Mouse (Mus musculus): ENCODE data around the gene Zbtb6.

Zbtb6 gene
- long read RNA-seq, experiment 1, partial matches to known transcripts = 0 of 2 reads
- long read RNA-seq, experiment 1, other reads (novel, unspliced or antisense) = 2 of 2 reads
- long read RNA-seq, experiment 2, full-length matches to known transcripts = 1 of 2 reads
- long read RNA-seq, experiment 2, partial matches to known transcripts = 0 of 2 reads
- long read RNA-seq, experiment 2, other reads (novel, unspliced or antisense) = 1 of 2 reads

DNA sequence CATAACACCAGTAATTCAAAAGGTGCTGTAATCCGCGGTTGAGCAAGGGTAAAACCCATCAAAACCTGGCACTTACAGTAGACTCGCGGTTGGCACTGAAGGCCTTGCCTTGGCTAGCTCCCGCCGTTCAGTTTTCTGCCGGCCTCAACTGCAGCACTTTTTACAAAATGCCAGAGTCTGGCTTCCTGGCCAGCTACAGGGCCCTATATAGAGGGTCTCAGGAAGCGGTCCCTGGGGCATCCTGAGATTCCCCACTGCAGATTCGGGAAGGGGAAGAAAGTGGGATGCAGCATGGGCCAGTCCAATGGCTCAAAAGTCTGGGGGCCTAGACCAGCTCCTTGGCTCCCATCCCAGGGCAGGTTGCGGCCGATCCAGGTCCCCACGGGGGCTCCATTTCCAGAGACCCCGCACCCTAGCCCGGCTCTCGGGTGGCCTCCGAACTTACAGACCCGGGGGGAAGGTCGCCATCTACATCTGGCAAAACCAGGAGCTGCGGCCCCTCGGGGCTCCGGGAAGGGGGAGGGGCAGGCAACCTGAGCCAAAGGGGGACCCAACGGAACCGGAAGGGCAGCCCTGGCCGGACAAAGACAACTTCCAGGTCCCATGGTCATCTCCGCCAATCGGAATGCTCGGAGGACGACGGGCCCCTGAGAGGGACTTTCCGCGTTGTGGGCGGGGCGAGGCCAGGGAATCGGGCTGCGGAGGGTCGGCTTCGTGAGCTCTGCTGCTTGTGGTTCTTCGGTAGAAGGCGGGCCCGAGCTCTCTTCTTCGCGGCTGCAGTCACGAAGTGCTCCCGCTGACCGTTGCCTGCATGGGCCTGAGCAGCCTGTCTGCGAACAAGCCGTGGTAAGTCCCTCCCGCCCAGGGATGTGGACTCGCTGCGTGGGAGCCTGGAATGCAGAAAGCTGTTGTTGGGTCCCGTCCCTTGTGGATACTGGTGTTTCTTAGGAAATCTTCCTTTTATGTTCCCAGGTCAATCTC lies at the start of gene Zbtb6, which contains the start of the genes Zbtb26 and Rabgap1:
Zbtb6 (minus strand) TSS at position 561 of the 981 bp plus-strand sequence.
Zbtb26 (minus strand) TSS at position 525 of the 981 bp plus-strand sequence.
Rabgap1 (plus strand) TSS at position 669 of the 981 bp plus-strand sequence.
- intact Hi-C loops (cut with DNase I) = no loop called here

DNA sequence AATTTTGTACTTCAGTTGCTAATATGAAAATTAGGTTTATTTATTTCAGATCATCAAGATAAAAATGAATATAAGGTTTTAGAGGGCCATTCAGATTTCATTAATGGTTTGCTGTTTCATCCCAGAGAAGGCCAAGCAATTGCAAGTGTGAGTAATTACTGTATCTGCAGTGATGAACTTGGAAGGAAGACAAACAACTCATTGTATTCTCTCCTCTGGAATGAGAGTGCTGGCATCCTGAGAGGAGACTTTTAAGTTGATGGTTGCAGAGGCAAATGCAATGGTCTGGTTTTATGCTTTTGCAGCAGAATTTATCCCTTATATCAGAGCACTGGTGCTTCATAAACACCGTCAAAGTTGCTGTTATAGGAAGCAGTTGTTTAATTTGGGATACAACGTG lies 46.0 kb upstream of the Zbtb6 start:
- intact Hi-C loops (cut with DNase I) = loop anchor here (5.0 kb wide), 1 partner anchor 112 kb away; no protein-coding TSS in a partner anchor

DNA sequence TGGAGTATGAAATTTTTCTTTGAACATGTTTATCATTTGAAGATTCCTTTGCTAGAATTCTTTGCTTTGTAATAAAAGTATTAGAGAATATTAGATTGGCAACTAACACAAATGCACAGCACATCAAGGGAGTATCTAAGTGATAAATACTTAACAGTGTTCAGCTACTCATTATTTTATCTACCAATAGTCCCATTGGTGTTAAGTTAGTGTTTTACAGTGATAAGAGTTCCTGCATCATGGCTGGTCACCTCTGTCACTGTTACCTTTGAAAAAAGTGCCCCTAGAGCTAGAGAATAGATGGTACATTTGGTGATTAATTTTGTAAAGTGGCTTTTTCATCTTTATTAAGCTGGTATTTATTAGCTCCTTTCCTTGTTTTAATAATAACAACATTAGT lies 43.4 kb upstream of the Zbtb6 start:
- intact Hi-C loops (cut with DNase I) = loop anchor here (5.0 kb wide), 1 partner anchor 109 kb away; no protein-coding TSS in a partner anchor

DNA sequence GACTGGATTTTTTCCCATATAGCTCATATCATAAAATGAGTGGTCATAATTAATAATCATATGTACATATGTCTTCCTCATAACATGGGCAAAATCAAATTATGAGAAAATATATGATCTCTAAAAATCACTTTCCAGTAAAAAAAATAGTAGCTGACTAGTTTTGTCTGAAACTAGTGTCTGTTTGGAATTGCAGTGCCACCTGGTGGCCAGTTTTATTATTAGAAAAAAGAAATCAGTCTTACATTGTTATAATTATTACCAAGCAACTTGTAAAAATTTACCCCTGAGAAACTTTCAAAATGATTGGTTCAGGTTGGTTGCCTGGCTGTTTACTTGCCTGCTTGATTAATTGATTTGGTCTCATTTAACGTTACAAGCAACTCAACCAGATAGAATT lies 42.4 kb upstream of the Zbtb6 start:
- intact Hi-C loops (cut with DNase I) = loop anchor here (5.0 kb wide), 1 partner anchor 108 kb away; no protein-coding TSS in a partner anchor

DNA sequence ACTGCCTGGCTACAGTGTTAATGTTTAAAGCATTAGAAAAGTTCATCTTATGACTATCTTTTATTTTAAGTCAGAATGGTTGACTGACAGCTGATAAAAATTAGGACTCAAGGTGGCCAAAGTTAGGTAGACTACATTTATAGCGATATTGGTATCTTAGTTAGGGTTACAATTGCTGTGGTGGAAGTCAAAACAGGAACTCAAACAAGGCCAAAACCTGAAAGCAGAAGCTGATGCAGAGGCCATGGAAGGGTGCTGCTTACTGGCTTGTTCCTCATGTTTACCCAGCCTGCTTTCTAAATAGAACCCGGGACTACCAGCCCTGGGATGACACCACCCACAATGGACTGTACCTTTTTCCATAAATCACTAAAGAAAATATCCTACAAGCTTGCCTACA lies 41.2 kb upstream of the Zbtb6 start:
- intact Hi-C loops (cut with DNase I) = loop anchor here (5.0 kb wide), 1 partner anchor 82 kb away; no protein-coding TSS in a partner anchor

DNA sequence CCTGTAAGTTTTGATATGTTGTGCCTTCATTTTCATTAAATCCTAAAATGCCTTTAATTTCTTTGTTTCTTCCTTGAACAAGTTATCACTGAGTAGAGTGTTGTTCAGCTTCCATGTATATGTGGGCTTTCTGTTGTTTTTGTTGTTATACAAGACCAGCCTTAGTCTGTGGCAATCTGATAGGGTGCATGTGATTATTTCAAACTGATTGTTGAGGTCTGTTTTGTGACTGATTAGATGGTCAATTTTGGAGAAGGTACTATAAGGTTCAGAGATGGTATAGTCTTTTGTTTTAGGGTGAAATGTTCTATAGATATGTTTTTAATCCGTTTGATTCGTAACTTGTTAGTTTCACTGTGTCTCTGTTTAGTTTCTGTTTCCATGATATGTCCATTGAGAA lies 37.1 kb upstream of the Zbtb6 start:
- intact Hi-C loops (cut with DNase I) = loop anchor here (5.0 kb wide), 1 partner anchor 78 kb away; no protein-coding TSS in a partner anchor

DNA sequence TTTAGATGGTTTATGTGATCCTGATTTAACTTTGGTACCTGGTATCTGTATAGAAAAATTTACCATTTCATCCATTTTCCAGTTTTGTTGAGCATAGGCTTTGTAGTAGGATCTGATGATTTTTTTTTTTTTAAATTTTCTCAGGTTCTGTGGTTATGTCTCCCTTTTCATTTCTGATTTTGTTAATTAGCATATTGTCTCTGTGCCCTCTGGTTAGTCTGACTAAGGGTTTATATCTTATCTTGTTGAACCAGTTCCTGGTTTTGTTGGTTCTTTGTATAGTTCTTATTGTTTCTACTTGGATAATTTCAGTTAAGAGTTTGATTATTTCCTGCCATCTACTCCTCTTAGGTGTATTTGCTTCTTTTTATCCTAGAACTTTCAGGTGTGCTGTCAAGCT lies 36.6 kb upstream of the Zbtb6 start:
- intact Hi-C loops (cut with DNase I) = no loop called here

DNA sequence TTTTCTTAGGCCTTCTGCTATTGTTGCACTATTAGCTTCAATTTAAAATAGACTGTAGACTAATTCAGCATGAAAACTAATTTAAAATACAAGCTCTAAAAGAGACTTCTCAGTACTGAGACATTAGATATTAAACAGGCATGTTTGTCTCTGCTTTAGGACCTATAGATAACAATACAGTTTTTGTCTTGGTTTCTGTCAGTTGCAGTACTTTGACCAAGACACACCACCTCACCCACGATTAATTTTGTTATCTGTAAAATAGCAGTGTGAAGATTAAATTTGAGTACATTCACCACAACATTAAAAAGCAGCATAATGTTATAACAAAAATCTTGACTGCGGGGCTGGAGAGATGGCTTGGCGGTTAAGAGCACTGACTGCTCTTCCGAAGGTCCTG lies 23.3 kb upstream of the Zbtb6 start:
- intact Hi-C loops (cut with DNase I) = no loop called here

DNA sequence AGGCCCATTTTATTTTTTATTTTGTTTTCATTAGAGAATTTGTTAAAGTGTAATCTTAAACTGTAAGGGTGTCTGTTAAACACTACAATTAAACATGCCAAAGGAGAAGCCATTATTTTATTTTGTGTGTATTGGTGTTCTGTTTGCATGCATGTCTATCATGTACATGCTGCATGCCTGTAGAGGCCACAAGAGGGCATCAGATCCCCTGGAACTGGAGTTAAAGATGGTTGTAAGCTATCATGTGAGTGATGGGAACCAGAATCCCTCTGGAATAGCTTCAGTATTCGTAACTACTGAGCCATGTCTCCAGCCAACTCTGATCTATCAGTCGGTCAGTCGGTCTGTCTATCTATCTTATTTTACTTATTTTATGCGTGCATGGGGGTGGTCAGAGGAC lies 17.7 kb upstream of the Zbtb6 start:
- intact Hi-C loops (cut with DNase I) = no loop called here

DNA sequence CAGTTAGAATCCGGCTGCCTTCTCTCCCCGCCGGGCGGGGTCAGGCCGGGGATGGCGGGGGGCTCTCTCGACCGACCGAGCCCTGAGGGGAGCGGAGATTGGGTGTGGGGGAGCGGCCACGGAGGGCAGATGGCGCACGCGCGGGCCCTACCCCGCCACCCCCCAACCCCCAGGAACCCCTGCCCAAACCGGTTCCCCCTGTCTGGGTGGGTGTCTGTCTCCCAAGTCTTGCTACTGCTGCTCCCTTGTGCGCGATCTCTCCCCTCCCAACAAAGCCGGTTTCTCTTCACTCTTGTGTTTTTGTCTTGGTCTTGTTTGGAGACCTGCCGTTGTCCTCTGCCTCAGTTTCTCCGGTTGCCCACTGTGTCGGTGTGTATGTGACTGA lies 9.4 kb upstream of the Zbtb6 start:
- intact Hi-C loops (cut with DNase I) = no loop called here

DNA sequence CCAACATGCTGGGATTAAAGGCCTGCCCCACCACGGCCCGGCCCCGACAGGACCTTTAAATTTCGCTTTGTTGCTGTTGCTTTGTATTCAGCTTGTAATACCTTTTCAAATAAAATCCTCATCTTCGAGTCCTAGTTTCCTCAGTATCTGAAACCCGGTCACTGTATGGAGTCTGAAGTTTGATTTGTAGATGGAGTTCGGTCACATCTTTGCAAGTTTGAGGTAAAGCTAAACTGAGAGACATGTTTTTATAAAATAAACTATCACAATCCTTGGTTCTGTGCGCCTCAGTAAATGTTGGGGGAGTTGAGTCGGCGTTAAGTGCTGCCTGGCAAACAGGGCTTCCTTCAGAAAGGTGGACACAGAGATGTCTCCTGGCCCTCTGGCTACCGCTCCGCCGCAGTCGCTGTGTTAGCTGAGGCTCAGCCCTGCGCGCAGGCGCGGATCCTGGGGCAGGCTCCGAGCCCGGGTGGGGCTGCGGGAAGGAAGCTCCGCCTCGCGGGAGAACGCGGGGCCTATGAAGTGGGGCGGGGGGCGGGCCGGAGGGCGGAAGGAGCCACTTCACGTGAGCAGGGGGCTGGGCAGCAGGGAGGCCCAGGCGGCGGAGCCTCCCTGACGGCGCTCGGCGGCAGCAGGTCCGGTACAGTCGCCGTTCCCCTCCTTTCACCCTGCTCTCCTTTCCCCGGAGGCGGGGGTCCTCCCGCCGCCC lies 8.8 kb upstream of the Zbtb6 start:
- intact Hi-C loops (cut with DNase I) = no loop called here

DNA sequence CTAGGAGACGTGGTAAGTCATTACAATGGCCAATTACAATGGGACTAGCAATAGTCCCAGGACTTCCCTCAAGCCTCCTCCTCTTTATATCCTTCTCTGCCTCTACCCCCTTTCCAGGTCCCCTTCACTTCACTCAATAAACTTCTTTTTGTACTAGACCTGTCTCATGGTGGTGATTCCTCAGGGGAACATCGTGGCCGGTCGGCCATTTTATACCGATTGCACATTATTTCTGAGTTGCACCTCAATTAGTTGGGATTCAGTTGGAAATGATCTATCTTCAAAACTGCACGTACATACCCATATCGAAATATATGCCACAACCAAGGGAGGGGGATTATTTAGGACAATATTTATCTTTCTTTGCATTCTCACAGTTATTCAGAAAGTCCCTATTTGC lies 11.4 kb downstream of the Zbtb6 start:
- intact Hi-C loops (cut with DNase I) = no loop called here

DNA sequence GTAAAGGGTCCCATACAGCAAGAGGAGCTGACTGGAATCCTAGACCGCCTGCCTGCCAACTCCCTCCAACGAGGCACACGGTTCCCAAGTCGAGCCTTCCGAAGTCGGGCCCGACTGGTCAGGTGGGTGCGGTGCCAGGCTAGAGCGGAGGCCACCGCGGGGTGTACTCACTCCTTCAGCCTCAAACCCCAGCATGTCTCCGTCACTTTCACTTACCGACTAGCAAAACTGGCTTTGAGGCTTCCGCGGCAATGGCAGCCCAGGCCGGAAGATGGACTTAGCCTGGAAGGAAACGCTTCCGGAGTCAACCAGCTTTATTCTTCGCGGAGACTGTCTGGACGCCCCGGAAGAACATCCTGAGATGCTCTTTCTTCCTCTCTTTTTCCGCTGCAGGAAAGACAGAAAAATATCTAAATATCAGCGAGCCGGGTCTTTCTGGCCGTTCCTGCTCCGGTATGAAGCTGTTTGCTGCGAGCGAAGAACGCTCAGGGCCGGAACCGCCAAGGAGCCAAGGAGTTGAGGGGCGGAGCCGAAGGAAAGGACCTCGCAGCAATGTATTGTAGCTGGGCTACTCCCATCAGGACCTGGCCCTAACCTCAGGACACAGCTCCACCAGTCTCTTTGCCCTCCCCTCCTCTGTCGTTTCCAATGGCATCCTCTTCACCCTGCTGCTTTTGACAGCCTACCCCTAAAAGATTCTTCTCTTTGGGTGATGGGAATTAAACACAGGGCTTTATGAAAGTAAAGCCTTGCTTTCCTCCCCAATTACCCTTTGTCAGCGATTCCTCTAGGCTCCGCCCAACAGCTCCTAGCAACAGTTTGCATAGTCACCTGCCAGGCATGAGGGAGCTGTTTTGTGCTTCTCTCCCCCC lies 12.1 kb downstream of the Zbtb6 start:
- intact Hi-C loops (cut with DNase I) = no loop called here

DNA sequence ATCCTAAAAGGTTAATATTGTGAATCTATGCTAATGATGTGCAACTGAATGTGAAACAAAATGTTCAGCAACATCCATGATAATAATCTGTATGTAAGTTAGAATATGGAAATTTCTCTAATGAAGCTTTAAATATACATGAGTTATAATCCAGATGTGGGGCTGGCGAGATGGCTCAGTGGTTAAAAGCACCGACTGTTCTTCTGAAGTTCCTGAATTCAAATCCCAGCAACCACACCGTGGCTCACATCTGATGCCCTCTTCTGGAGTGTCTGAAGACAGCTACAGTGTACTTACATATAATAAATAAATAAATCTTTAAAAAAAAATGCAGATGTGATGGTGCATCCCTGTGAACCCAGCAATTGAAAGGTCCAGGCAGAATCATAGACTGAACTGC lies 19.3 kb downstream of the Zbtb6 start:
- intact Hi-C loops (cut with DNase I) = no loop called here

DNA sequence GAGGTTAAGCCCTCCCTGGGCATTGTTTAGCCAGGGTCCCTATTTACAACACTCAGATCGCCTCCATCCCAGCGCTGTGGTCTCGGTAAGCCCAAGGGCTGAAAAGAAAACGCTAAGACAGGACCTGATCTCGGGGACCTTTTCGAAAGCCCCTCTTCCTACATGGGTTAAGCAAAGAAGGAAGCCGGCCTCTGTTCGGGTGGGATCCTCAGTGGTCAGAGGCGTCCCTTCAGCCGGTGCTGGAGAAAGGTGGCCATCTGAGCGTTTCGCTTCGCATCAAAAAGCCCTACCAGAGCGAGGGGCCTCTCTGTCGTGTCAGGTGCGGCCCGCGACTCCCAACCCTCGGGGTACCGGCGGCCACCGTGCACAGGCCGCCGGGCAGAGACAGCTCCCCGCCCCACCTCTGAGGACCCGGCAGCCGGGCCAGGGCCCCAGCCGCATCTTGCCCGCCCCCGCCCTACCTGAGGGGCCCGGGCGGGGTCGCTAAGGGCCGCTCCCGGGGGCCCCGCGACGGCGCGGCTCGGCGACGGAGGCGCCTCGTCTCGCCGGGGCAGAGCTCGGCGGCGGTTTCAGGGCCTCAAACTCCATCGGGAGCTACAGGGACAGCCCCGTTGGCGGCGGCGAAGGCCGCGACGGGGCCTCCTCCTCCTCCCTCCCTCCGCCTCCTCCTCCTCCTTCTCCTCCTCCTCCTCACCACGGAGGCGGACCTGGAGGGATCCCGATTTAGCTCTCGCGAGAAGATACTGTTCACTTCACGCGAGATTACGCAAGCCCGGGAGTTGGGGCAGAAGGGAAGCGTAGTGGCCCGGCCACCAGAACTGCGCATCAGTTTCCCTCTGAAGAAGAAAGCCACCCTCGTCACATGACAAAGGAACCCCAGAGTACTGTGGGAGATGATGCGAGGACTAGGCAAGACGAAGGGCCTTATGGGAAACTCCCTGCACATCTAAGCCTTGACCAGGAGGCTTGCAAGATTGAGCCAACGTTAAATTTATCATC lies 20.4 kb downstream of the Zbtb6 start, which contains the start of gene Rc3h2:
Rc3h2 (minus strand) TSS at position 598 of the 999 bp plus-strand sequence.
- intact Hi-C loops (cut with DNase I) = no loop called here

DNA sequence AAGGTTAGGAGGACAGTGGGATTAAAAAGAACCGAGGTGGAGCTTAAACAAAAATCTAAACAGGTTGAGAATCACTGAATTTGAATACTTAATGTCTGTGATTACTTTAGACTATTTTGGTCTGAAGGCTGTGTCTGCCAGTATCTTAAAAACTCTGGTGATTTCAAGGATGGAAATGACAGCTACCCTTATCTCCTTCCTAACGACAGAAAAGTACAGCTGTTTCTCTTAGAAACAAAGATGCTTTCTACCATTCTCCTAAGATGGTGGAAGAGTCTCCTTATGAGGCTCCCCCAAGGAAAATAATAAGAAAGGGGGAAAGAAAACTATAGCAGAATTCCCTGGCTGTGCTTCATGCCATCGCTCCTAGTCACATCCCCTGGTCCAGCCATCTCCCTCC lies 21.1 kb downstream of the Zbtb6 start:
- intact Hi-C loops (cut with DNase I) = no loop called here

DNA sequence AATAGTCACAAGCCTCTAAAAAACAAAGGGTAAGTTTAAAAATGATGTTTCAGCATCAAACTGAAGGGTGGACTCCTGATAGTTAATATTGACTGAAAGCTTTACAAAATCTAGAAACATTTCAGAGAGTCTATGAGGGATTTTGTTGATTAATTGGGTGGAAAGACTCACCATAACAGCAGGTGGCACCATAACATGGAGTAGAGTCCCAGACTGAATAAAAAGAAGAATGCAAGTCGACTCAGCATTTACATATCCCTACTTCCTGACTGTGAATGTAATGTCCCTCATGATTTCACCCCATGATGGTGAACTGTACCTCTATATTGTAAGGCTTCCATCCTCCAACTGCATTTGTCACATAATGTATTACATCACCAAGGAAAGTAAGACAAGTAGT lies 47.4 kb downstream of the Zbtb6 start:
- intact Hi-C loops (cut with DNase I) = no loop called here

DNA sequence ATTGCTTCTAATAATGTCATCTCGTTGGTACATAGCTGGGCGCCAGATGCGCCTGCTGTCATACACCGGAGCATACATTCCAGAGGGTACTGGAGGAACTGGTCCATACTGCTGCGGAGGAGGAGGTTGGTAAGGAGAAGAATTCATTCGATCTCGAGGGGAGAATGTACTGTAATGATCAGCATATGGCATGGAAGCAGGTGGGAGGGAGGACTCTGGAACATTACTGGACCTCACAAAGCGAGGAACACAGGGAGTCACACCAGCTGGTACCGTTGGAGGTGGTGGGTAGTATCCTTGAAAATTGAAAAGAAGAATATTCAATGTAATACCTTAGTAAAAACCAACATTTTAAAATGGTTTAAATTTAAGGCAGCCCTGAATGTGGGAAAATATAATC lies 60.0 kb downstream of the Zbtb6 start:
- intact Hi-C loops (cut with DNase I) = no loop called here

DNA sequence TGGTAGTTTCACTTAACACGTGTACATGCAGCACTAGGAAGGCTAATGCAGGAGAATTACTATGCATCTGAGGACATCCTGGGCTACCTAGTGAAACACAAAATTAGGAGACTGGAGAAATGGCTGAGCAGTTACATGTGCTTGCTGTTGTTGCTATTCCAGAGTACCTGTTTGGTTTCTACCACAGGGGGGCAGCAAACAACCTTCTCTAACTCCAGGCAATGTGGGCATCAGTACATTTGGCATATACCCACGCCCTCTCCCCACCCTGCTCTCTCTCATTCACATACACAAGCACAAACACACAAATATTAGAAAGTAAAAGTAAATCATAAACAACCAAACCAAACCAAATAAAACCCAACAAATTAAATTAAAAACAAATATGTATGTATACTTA lies 62.8 kb downstream of the Zbtb6 start:
- intact Hi-C loops (cut with DNase I) = no loop called here
